In genomic region chr7:27028789-27029188, GRCm38 (mm10) we compare ENCODE assay signal across 36 mouse cellular contexts. TPM values are rescaled to one million over a fixed set of nuclear protein-coding genes. Genes with fewer than 3 reads are reported as not detected.
"Had no signal": no experiment of that assay in that cellular context is flagged by ENCODE, and none has a peak within 500 bp of the region (broad histone marks: within the 10 kb centered on the region; RNA-seq: fewer than 3 reads in every experiment).

Gene Cyp2a12 (plus strand): TSS chr7:27029081.

- H3K4me3 ChIP-seq: gastrocnemius, adult 2 months; heart, adult 2 months; heart, embryonic 13.5 days; heart, embryonic 15.5 days; hindbrain, embryonic 10.5 days; hindbrain, embryonic 12.5 days; intestine, embryonic 15.5 days; layer of hippocampus, adult 2 months; left cerebral cortex, adult 2 months; limb, embryonic 10.5 days; limb, embryonic 12.5 days had no signal

- DNase-seq: gastrocnemius, adult 2 months; gastrocnemius, postnatal 10 days; gastrocnemius, postnatal 25 days; heart, adult 2 months; heart, postnatal 14 days; heart, postnatal 36 days; kidney, adult 18-20 months; kidney, adult 8-10 months; kidney, postnatal 10 days; kidney, postnatal 25 days; kidney, postnatal 4 days had no signal

- ATAC-seq: hindbrain, embryonic 16.5 days; inflammation-experienced regulatory T-cells, adult 6 months; intestine, embryonic 15.5 days; intestine, postnatal 0 days had no signal

- H3K27ac ChIP-seq: gastrocnemius, adult 2 months; heart, adult 2 months; heart, embryonic 13.5 days; heart, embryonic 15.5 days; hindbrain, embryonic 10.5 days; hindbrain, embryonic 12.5 days; hindbrain, embryonic 14.5 days; intestine, embryonic 15.5 days; layer of hippocampus, adult 2 months; left cerebral cortex, adult 2 months; limb, embryonic 10.5 days; limb, embryonic 12.5 days; liver, embryonic 14.5 days had no signal

- H3K27me3 ChIP-seq: heart, embryonic 13.5 days; heart, embryonic 15.5 days; hindbrain, embryonic 12.5 days; intestine, embryonic 15.5 days; limb, embryonic 12.5 days had no signal

- H3K4me1 ChIP-seq: heart, embryonic 13.5 days; heart, embryonic 15.5 days; hindbrain, embryonic 10.5 days; hindbrain, embryonic 12.5 days; intestine, embryonic 15.5 days; limb, embryonic 10.5 days; limb, embryonic 12.5 days had no signal

- H3K4me2 ChIP-seq: heart, embryonic 11.5 days; heart, embryonic 13.5 days; heart, embryonic 15.5 days; hindbrain, embryonic 12.5 days; hindbrain, embryonic 14.5 days; intestine, embryonic 15.5 days; limb, embryonic 12.5 days had no signal

- H3K9ac ChIP-seq: heart, embryonic 13.5 days; heart, embryonic 15.5 days; hindbrain, embryonic 12.5 days; hindbrain, embryonic 14.5 days; intestine, embryonic 15.5 days; limb, embryonic 12.5 days; liver, embryonic 14.5 days had no signal

- H3K36me3 ChIP-seq: heart, embryonic 13.5 days; heart, embryonic 15.5 days; hindbrain, embryonic 10.5 days; hindbrain, embryonic 12.5 days; intestine, embryonic 15.5 days; limb, embryonic 10.5 days; limb, embryonic 12.5 days had no signal

- H3K9me3 ChIP-seq: heart, embryonic 15.5 days; intestine, embryonic 15.5 days; limb, embryonic 10.5 days; limb, embryonic 12.5 days had no signal

RNA-seq across cellular contexts. Expression of gene Cyp2a12, which starts in this region (rescaled TPM):
- total RNA-seq: gastrocnemius, postnatal 25 days; granulocyte monocyte progenitor cell, adult 5-6 weeks; heart, adult 2 months; heart, postnatal 36 days; layer of hippocampus, adult 2 months; layer of hippocampus, postnatal 10 days; layer of hippocampus, postnatal 25 days; left cerebral cortex, adult 2 months; left cerebral cortex, postnatal 14 days; left cerebral cortex, postnatal 36 days had no signal
- polyA plus RNA-seq: frontal cortex, adult 2 months; heart, adult 2 months; heart, embryonic 11.5 days; heart, embryonic 13.5 days; heart, embryonic 15.5 days; heart, postnatal 0 days; hindbrain, embryonic 10.5 days; hindbrain, embryonic 12.5 days; hindbrain, embryonic 14.5 days; hindbrain, embryonic 16.5 days; inflammation-experienced regulatory T-cells, adult 6 months; intestine, embryonic 15.5 days; intestine, postnatal 0 days; kidney, embryonic 14.5 days; kidney, embryonic 16.5 days; limb, embryonic 10.5 days; limb, embryonic 12.5 days; limb, embryonic 14.5 days had no signal
